Mouse (Mus musculus): ENCODE results near the gene Zfp541. TPM values are rescaled to one million over a fixed set of nuclear protein-coding genes. Genes with fewer than 3 reads are reported as not detected.

The Zfp541 gene
- polyA plus RNA-seq, 2 experiments = 0.02 TPM; not detected in 1

DNA sequence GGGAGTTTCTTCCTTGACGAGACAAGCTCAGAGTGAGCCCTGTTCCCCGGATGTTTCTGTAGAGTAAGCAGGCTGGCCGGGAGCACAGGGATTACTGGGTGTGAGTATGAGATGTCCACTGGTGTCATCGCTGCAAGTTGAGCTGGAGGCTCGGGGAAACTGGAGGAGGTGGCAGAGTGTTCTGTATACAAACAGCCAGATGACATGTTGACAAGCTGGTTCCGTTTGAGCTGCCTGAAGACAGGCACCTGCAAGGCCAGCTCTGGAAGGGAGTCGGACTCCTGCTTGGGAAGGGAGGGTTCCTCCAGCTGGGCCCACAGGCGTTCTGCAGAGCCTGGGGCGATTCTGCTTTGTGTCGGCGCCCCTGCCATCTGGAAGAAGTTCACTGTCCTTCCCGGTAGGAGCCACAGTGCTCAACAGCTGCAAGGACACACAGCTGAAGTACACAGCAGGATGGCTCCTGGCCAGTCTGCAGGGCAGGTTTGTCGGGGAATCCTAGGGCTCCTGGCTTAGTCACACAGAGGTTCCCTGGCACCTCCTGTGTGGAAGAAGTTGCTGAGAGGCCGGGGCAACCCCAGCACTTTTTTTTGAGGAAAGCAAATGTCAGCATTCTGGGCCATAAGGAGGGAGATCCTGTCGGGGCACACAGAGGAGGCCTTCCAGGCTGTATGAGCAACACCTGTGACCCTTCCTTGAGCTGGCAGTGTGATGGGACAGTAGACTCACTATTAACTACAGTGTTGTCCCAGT lies 40.3 kb downstream of the Zfp541 start:
- ATAC-seq (ENCODE audit: insufficient read depth) (no peak), DNase-seq (ENCODE audit: low read depth in 3 of 3, low spot score in 3 of 3) (no peak)
- H3K9me3 ChIP-seq (ENCODE audit: control insufficient read depth, low read length) = no peaks in the 10 kb centered on the region
- peaks cover 35% of the 10 kb centered on the region for H3K36me3 ChIP-seq (replicated peaks; ENCODE audit: control insufficient read depth, insufficient read depth, low read depth)
- no peak overlapping the region for H3K4me2 ChIP-seq (ENCODE audit: low read depth)
- H3K27me3 ChIP-seq (ENCODE audit: control insufficient read depth, insufficient read depth, low read length) = no peaks in the 10 kb centered on the region
- peaks cover 13 to 21% of the 10 kb centered on the region in 2 experiments for H3K4me1 ChIP-seq (replicated peaks; ENCODE audit: control insufficient read depth in 2 of 2, insufficient read depth in 2 of 2, low read length in 1 of 2)
- 83% methylated on average over 15 of the region's 15 CpGs for WGBS (ENCODE audit: insufficient replicate concordance)
- H3K27ac ChIP-seq = no peak overlapping the region
- no peak overlapping the region for H3K4me3 ChIP-seq (ENCODE audit: insufficient read depth in 1 of 2, low read depth in 2 of 2, low read length in 2 of 2)
- no peak overlapping the region for H3K9ac ChIP-seq (replicated peaks)
- TF ChIP-seq CTCF (IDR thresholded peaks at IDR 0.05; ENCODE audit: low read depth) (no peak), EP300 (IDR thresholded peaks at IDR 0.05; ENCODE audit: low read depth) (no peak)

GRCm38 (mm10) chr7:16102686-16103226 lies 41.1 kb downstream of the Zfp541 start:
- Histone ChIP-seq H3K4me2 (ENCODE audit: low read depth) (no peak overlapping the region), H3K27me3 (ENCODE audit: control insufficient read depth, insufficient read depth, low read length) (no peaks in the 10 kb centered on the region), H3K4me1 (replicated peaks; ENCODE audit: control insufficient read depth in 2 of 2, insufficient read depth in 2 of 2, low read length in 1 of 2) (peaks cover 11 to 18% of the 10 kb centered on the region in 2 experiments), H3K27ac (no peak overlapping the region), H3K4me3 (ENCODE audit: insufficient read depth in 1 of 2, low read depth in 2 of 2, low read length in 2 of 2) (no peak overlapping the region), H3K9ac (replicated peaks) (no peak overlapping the region), H3K9me3 (ENCODE audit: control insufficient read depth, low read length) (no peaks in the 10 kb centered on the region), H3K36me3 (replicated peaks; ENCODE audit: control insufficient read depth, insufficient read depth, low read depth) (peaks cover 43% of the 10 kb centered on the region)
- 91% methylated on average over 5 of the region's 5 CpGs for WGBS (ENCODE audit: insufficient replicate concordance)
- ATAC-seq (ENCODE audit: insufficient read depth) = no peak
- no peak for TF ChIP-seq EP300 (IDR thresholded peaks at IDR 0.05; ENCODE audit: low read depth)
- no peak for TF ChIP-seq CTCF (IDR thresholded peaks at IDR 0.05; ENCODE audit: low read depth)
- no peak for DNase-seq (ENCODE audit: low read depth in 3 of 3, low spot score in 3 of 3)

- no peak for ATAC-seq (ENCODE audit: insufficient read depth)
- Histone ChIP-seq H3K9ac (replicated peaks) (no peak overlapping the region), H3K27ac (no peak overlapping the region), H3K4me2 (ENCODE audit: low read depth) (no peak overlapping the region), H3K4me1 (replicated peaks; ENCODE audit: control insufficient read depth in 2 of 2, insufficient read depth in 2 of 2, low read length in 1 of 2) (peaks cover 11 to 18% of the 10 kb centered on the region in 2 experiments), H3K36me3 (replicated peaks; ENCODE audit: control insufficient read depth, insufficient read depth, low read depth) (peaks cover 53% of the 10 kb centered on the region), H3K27me3 (ENCODE audit: control insufficient read depth, insufficient read depth, low read length) (no peaks in the 10 kb centered on the region), H3K4me3 (ENCODE audit: insufficient read depth in 1 of 2, low read depth in 2 of 2, low read length in 2 of 2) (no peak overlapping the region), H3K9me3 (ENCODE audit: control insufficient read depth, low read length) (no peaks in the 10 kb centered on the region)
- TF ChIP-seq CTCF (IDR thresholded peaks at IDR 0.05; ENCODE audit: low read depth) (no peak), EP300 (IDR thresholded peaks at IDR 0.05; ENCODE audit: low read depth) (no peak)
- no peak for DNase-seq (ENCODE audit: low read depth in 3 of 3, low spot score in 3 of 3)
- 86% methylated on average over 6 of the region's 6 CpGs for WGBS (ENCODE audit: insufficient replicate concordance)
Observed at GRCm38 (mm10) chr7:16103760-16104159, 42.1 kb downstream of the Zfp541 start.

DNA sequence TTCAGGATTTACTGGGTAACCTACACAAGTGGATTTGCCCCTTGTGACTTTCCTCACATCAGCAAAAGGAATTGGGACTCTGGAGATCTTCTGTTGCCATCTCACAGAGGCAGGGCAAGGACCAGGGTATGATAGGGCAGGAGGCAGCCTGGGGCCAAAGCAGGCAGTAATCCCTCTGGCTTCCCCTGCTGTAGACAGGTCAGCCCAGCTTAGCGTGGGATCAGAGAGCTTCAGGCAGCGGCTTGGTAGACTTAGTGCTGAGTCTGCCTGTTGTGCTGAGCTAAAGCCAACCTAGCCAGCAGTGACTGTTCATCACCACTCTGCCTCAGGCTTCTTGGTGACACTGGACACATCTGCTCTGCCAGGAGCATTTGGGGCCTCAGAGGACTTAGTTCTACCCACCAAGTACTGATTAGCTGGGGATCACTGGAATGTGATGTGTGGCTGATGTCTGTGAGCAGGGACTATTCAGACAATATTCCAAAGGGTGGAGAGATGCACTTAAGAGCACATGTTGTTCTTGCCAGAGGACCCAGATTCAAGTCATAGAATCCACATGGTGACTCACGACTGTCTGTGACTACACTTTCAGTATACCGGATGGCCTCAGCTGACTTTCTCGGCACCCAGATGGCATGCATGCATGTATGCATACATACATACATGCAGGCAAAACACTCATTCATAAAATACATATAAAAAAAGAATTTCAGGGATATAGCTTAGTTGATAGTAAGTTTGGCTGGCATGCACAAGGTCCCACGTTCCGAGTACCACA lies 43.2 kb downstream of the Zfp541 start:
- WGBS (ENCODE audit: insufficient replicate concordance) = 88% methylated on average over 7 of the region's 7 CpGs

More for the DNA sequence above, 43.2 kb downstream of the Zfp541 start:
- H3K36me3 ChIP-seq (replicated peaks; ENCODE audit: control insufficient read depth, insufficient read depth, low read depth) = peaks cover 64% of the 10 kb centered on the region
- no peak for ATAC-seq (ENCODE audit: insufficient read depth)
- no peak overlapping the region for H3K4me3 ChIP-seq (ENCODE audit: insufficient read depth in 1 of 2, low read depth in 2 of 2, low read length in 2 of 2)
- H3K9ac ChIP-seq (replicated peaks) = no peak overlapping the region
- no peak for DNase-seq (ENCODE audit: low read depth in 3 of 3, low spot score in 3 of 3)
- no peak overlapping the region for H3K27ac ChIP-seq
- H3K9me3 ChIP-seq (ENCODE audit: control insufficient read depth, low read length) = no peaks in the 10 kb centered on the region
- TF ChIP-seq EP300 (IDR thresholded peaks at IDR 0.05; ENCODE audit: low read depth) (no peak), CTCF (IDR thresholded peaks at IDR 0.05; ENCODE audit: low read depth) (no peak)
- H3K27me3 ChIP-seq (ENCODE audit: control insufficient read depth, insufficient read depth, low read length) = no peaks in the 10 kb centered on the region
- peaks cover 11 to 12% of the 10 kb centered on the region in 2 experiments for H3K4me1 ChIP-seq (replicated peaks; ENCODE audit: control insufficient read depth in 2 of 2, insufficient read depth in 2 of 2, low read length in 1 of 2)
- H3K4me2 ChIP-seq (ENCODE audit: low read depth) = no peak overlapping the region
